ENCODE assay signal across 15 mouse cellular contexts in the genomic region with DNA sequence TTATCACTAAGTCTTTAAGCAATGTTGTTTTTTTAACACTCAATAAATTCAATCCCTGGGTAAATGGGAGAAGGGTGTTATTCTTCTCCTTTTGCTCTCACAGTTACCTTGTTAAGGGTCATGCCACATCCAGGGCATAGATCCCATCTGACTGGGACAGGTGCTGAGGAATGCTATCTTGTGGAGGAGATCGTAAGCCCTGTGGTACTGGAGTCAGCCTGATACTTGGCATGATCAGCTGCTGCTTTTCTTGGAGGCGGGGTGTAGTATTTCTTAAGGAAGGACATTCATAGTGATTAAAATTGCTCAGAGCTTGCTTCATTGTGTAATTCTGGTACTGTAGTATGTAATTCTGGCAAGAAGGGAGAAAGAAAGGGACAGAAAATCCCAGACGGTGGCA. TPM values are rescaled to one million over a fixed set of nuclear protein-coding genes. Genes with fewer than 3 reads are reported as not detected.
"Had no signal": no experiment of that assay in that cellular context is flagged by ENCODE, and none has a peak within 500 bp of the region (broad histone marks: within the 10 kb centered on the region; RNA-seq: fewer than 3 reads in every experiment).

No protein-coding gene starts in this region.

- H3K4me3 ChIP-seq: midbrain, embryonic 10.5 days; midbrain, embryonic 12.5 days; neural tube, embryonic 12.5 days had no signal

- DNase-seq: lung, adult 18-20 months; lung, embryonic 14.5 days; lung, postnatal 10 days; lung, postnatal 4 days; midbrain, embryonic 14.5 days; right cerebral cortex, postnatal 14 days; spleen, adult 18-20 months; thymus, adult 18-20 months; thymus, postnatal 14 days; thymus, postnatal 36 days had no signal

- H3K27ac ChIP-seq: midbrain, embryonic 10.5 days; midbrain, embryonic 12.5 days; neural tube, embryonic 12.5 days had no signal

RNA-seq across cellular contexts. Expression of gene Myl1, which starts 12.2 kb away (rescaled TPM):
- total RNA-seq: megakaryocyte, adult 5-6 weeks; neutrophil, adult 5-6 weeks had no signal
